Mouse (Mus musculus): ENCODE data around the gene Nebl. TPM values are rescaled to one million over a fixed set of nuclear protein-coding genes. Genes with fewer than 3 reads are reported as not detected.

Gene Nebl
- polyA plus RNA-seq, 1 experiment, result 1.2 TPM

GRCm38 (mm10) chr2:17413496-17414268 is 317.6 kb downstream of the Nebl start:
- H3K36me3 ChIP-seq (ENCODE audit: control insufficient read depth, insufficient read depth, low read length, poor library complexity, severe bottlenecking), result no peaks in the 10 kb centered on the region
- H3K9me3 ChIP-seq (replicated peaks; ENCODE audit: control insufficient read depth, insufficient read depth, low read length, poor library complexity, severe bottlenecking), result no peaks in the 10 kb centered on the region
- no peak overlapping the region for H3K4me3 ChIP-seq (ENCODE audit: low read depth, low read length)
- no peaks in the 10 kb centered on the region for H3K4me1 ChIP-seq (ENCODE audit: control insufficient read depth, insufficient read depth, low read length)
- no peak overlapping the region for H3K27ac ChIP-seq (ENCODE audit: insufficient read depth, low read length)
- H3K27me3 ChIP-seq (ENCODE audit: control insufficient read depth, insufficient read depth, low read length, poor library complexity, severe bottlenecking), result no peaks in the 10 kb centered on the region
- TF ChIP-seq POLR2A (IDR thresholded peaks at IDR 0.05; ENCODE audit: insufficient read depth, low read length) (no peak), CTCF (IDR thresholded peaks at IDR 0.05; ENCODE audit: low read depth, low read length) (no peak), EP300 (IDR thresholded peaks at IDR 0.05; ENCODE audit: insufficient read depth, low read depth, low read length) (no peak)
- no peak overlapping the region for H3K9ac ChIP-seq (ENCODE audit: low read depth, poor library complexity, severe bottlenecking)

GRCm38 (mm10) chr2:17409276-17409675 is 322.0 kb downstream of the Nebl start:
- Histone ChIP-seq H3K9me3 (replicated peaks; ENCODE audit: control insufficient read depth, insufficient read depth, low read length, poor library complexity, severe bottlenecking) (no peaks in the 10 kb centered on the region), H3K36me3 (ENCODE audit: control insufficient read depth, insufficient read depth, low read length, poor library complexity, severe bottlenecking) (no peaks in the 10 kb centered on the region), H3K9ac (ENCODE audit: low read depth, poor library complexity, severe bottlenecking) (no peak overlapping the region), H3K4me3 (ENCODE audit: low read depth, low read length) (no peak overlapping the region), H3K27ac (ENCODE audit: insufficient read depth, low read length) (no peak overlapping the region), H3K4me1 (ENCODE audit: control insufficient read depth, insufficient read depth, low read length) (no peaks in the 10 kb centered on the region), H3K27me3 (ENCODE audit: control insufficient read depth, insufficient read depth, low read length, poor library complexity, severe bottlenecking) (no peaks in the 10 kb centered on the region)
- TF ChIP-seq POLR2A (IDR thresholded peaks at IDR 0.05; ENCODE audit: insufficient read depth, low read length), result no peak
- no peak for TF ChIP-seq CTCF (IDR thresholded peaks at IDR 0.05; ENCODE audit: low read depth, low read length)
- TF ChIP-seq EP300 (IDR thresholded peaks at IDR 0.05; ENCODE audit: insufficient read depth, low read depth, low read length), result no peak

GRCm38 (mm10) chr2:17405899-17406531 is 325.2 kb downstream of the Nebl start:
- Histone ChIP-seq H3K4me1 (ENCODE audit: control insufficient read depth, insufficient read depth, low read length) (no peaks in the 10 kb centered on the region), H3K27ac (ENCODE audit: insufficient read depth, low read length) (no peak overlapping the region), H3K27me3 (ENCODE audit: control insufficient read depth, insufficient read depth, low read length, poor library complexity, severe bottlenecking) (no peaks in the 10 kb centered on the region), H3K36me3 (ENCODE audit: control insufficient read depth, insufficient read depth, low read length, poor library complexity, severe bottlenecking) (no peaks in the 10 kb centered on the region), H3K9ac (ENCODE audit: low read depth, poor library complexity, severe bottlenecking) (no peak overlapping the region), H3K9me3 (replicated peaks; ENCODE audit: control insufficient read depth, insufficient read depth, low read length, poor library complexity, severe bottlenecking) (no peaks in the 10 kb centered on the region), H3K4me3 (ENCODE audit: low read depth, low read length) (no peak overlapping the region)
- TF ChIP-seq EP300 (IDR thresholded peaks at IDR 0.05; ENCODE audit: insufficient read depth, low read depth, low read length) (no peak), CTCF (IDR thresholded peaks at IDR 0.05; ENCODE audit: low read depth, low read length) (no peak), POLR2A (IDR thresholded peaks at IDR 0.05; ENCODE audit: insufficient read depth, low read length) (no peak)

- Histone ChIP-seq H3K36me3 (ENCODE audit: control insufficient read depth, insufficient read depth, low read length, poor library complexity, severe bottlenecking) (no peaks in the 10 kb centered on the region), H3K4me3 (ENCODE audit: low read depth, low read length) (no peak overlapping the region)
Observed at GRCm38 (mm10) chr2:17402511-17402910, 328.8 kb downstream of the Nebl start.

GRCm38 (mm10) chr2:17396235-17396634 is 335.0 kb downstream of the Nebl start:
- Histone ChIP-seq H3K4me3 (ENCODE audit: low read depth, low read length) (no peak overlapping the region), H3K27ac (ENCODE audit: insufficient read depth, low read length) (no peak overlapping the region), H3K9me3 (replicated peaks; ENCODE audit: control insufficient read depth, insufficient read depth, low read length, poor library complexity, severe bottlenecking) (no peaks in the 10 kb centered on the region), H3K36me3 (ENCODE audit: control insufficient read depth, insufficient read depth, low read length, poor library complexity, severe bottlenecking) (no peaks in the 10 kb centered on the region), H3K4me1 (ENCODE audit: control insufficient read depth, insufficient read depth, low read length) (no peaks in the 10 kb centered on the region), H3K27me3 (ENCODE audit: control insufficient read depth, insufficient read depth, low read length, poor library complexity, severe bottlenecking) (no peaks in the 10 kb centered on the region), H3K9ac (ENCODE audit: low read depth, poor library complexity, severe bottlenecking) (no peak overlapping the region)
- TF ChIP-seq CTCF (IDR thresholded peaks at IDR 0.05; ENCODE audit: low read depth, low read length) (no peak), EP300 (IDR thresholded peaks at IDR 0.05; ENCODE audit: insufficient read depth, low read depth, low read length) (no peak), POLR2A (IDR thresholded peaks at IDR 0.05; ENCODE audit: insufficient read depth, low read length) (no peak)

More at GRCm38 (mm10) chr2:17402511-17402910, 328.8 kb downstream of the Nebl start:
- Histone ChIP-seq H3K4me1 (ENCODE audit: control insufficient read depth, insufficient read depth, low read length) (no peaks in the 10 kb centered on the region), H3K9ac (ENCODE audit: low read depth, poor library complexity, severe bottlenecking) (no peak overlapping the region), H3K27ac (ENCODE audit: insufficient read depth, low read length) (no peak overlapping the region), H3K9me3 (replicated peaks; ENCODE audit: control insufficient read depth, insufficient read depth, low read length, poor library complexity, severe bottlenecking) (no peaks in the 10 kb centered on the region), H3K27me3 (ENCODE audit: control insufficient read depth, insufficient read depth, low read length, poor library complexity, severe bottlenecking) (no peaks in the 10 kb centered on the region)
- TF ChIP-seq POLR2A (IDR thresholded peaks at IDR 0.05; ENCODE audit: insufficient read depth, low read length) (no peak), EP300 (IDR thresholded peaks at IDR 0.05; ENCODE audit: insufficient read depth, low read depth, low read length) (no peak), CTCF (IDR thresholded peaks at IDR 0.05; ENCODE audit: low read depth, low read length) (no peak)

GRCm38 (mm10) chr2:17391389-17391788 is 339.9 kb downstream of the Nebl start:
- no peaks in the 10 kb centered on the region for H3K36me3 ChIP-seq (ENCODE audit: control insufficient read depth, insufficient read depth, low read length, poor library complexity, severe bottlenecking)
- H3K4me3 ChIP-seq (ENCODE audit: low read depth, low read length), result no peak overlapping the region
- no peaks in the 10 kb centered on the region for H3K9me3 ChIP-seq (replicated peaks; ENCODE audit: control insufficient read depth, insufficient read depth, low read length, poor library complexity, severe bottlenecking)
- no peaks in the 10 kb centered on the region for H3K27me3 ChIP-seq (ENCODE audit: control insufficient read depth, insufficient read depth, low read length, poor library complexity, severe bottlenecking)
- no peak overlapping the region for H3K27ac ChIP-seq (ENCODE audit: insufficient read depth, low read length)
- H3K9ac ChIP-seq (ENCODE audit: low read depth, poor library complexity, severe bottlenecking), result no peak overlapping the region
- no peak for TF ChIP-seq POLR2A (IDR thresholded peaks at IDR 0.05; ENCODE audit: insufficient read depth, low read length)
- no peak for TF ChIP-seq EP300 (IDR thresholded peaks at IDR 0.05; ENCODE audit: insufficient read depth, low read depth, low read length)
- no peak for TF ChIP-seq CTCF (IDR thresholded peaks at IDR 0.05; ENCODE audit: low read depth, low read length)
- H3K4me1 ChIP-seq (ENCODE audit: control insufficient read depth, insufficient read depth, low read length), result no peaks in the 10 kb centered on the region
